Mouse (Mus musculus): ENCODE measurements around the gene Rhog. TPM values are rescaled to one million over a fixed set of nuclear protein-coding genes. Genes with fewer than 3 reads are reported as not detected.

The Rhog gene
- polyA plus RNA-seq, 1 experiment, result 62.6 TPM

- H3K36me3 ChIP-seq (ENCODE audit: control insufficient read depth, insufficient read depth), result no peaks in the 10 kb centered on the region
- H3K79me2 ChIP-seq (ENCODE audit: control insufficient read depth, insufficient read depth), result peaks cover 58% of the 10 kb centered on the region
- TF ChIP-seq POLR2A (IDR thresholded peaks at IDR 0.05; ENCODE audit: insufficient read length, low read depth), result no peak
- TF ChIP-seq TCF3 (IDR thresholded peaks at IDR 0.05; ENCODE audit: insufficient read length, low read depth), result no peak
- TF ChIP-seq CEBPB (IDR thresholded peaks at IDR 0.05; ENCODE audit: insufficient read depth, poor library complexity, severe bottlenecking), result no peak
- no peak for TF ChIP-seq USF1 (IDR thresholded peaks at IDR 0.05; ENCODE audit: low read depth)
- TF ChIP-seq POLR2AphosphoS2 (IDR thresholded peaks at IDR 0.05; ENCODE audit: insufficient read length, low read depth), result no peak
- no peak for TF ChIP-seq MAX (IDR thresholded peaks at IDR 0.05; ENCODE audit: low read depth)
- TF ChIP-seq TCF12 (IDR thresholded peaks at IDR 0.05; ENCODE audit: insufficient read depth, poor library complexity, severe bottlenecking), result no peak
- TF ChIP-seq REST (IDR thresholded peaks at IDR 0.05; ENCODE audit: insufficient read depth, insufficient read length), result no peak
- TF ChIP-seq E2F4 (IDR thresholded peaks at IDR 0.05; ENCODE audit: insufficient read depth), result no peak
- no peak for TF ChIP-seq MYOG (IDR thresholded peaks at IDR 0.05; ENCODE audit: control insufficient read depth in 1 of 3, insufficient read depth in 1 of 3, insufficient read length in 2 of 3, low read depth in 2 of 3)
- no peak for TF ChIP-seq SRF (IDR thresholded peaks at IDR 0.05; ENCODE audit: control insufficient read depth, insufficient read length, low read depth)
- no peak for TF ChIP-seq MYOD1 (IDR thresholded peaks at IDR 0.05; ENCODE audit: control insufficient read depth in 1 of 3, insufficient read length in 2 of 3, low read depth in 2 of 3)
- H3ac ChIP-seq (ENCODE audit: control insufficient read depth, insufficient read length), result peak overlapping the region; percentile 60
- H3K27me3 ChIP-seq (ENCODE audit: control insufficient read depth, insufficient read depth, insufficient read length), result no peaks in the 10 kb centered on the region
- H3K4me3 ChIP-seq, result peak overlapping the region; percentile 79
- H3K4me2 ChIP-seq (ENCODE audit: low read depth), result peak overlapping the region; percentile 90
These were observed 7.0 kb downstream of the Rhog start for GRCm38 (mm10) chr7:102248691-102249404.

- H3K79me2 ChIP-seq (ENCODE audit: control insufficient read depth, insufficient read depth), result peaks cover 70% of the 10 kb centered on the region
- H3K36me3 ChIP-seq (ENCODE audit: control insufficient read depth, insufficient read depth), result no peaks in the 10 kb centered on the region
- H3K4me2 ChIP-seq (ENCODE audit: low read depth), result peak overlapping the region; percentile 90
- H3K4me3 ChIP-seq, result peak overlapping the region; percentile 79
- no peak overlapping the region for H3ac ChIP-seq (ENCODE audit: control insufficient read depth, insufficient read length)
- no peak for TF ChIP-seq POLR2AphosphoS2 (IDR thresholded peaks at IDR 0.05; ENCODE audit: insufficient read length, low read depth)
- no peak for TF ChIP-seq MAX (IDR thresholded peaks at IDR 0.05; ENCODE audit: low read depth)
- TF ChIP-seq CEBPB (IDR thresholded peaks at IDR 0.05; ENCODE audit: insufficient read depth, poor library complexity, severe bottlenecking), result no peak
- no peak for TF ChIP-seq USF1 (IDR thresholded peaks at IDR 0.05; ENCODE audit: low read depth)
- no peak for TF ChIP-seq SRF (IDR thresholded peaks at IDR 0.05; ENCODE audit: control insufficient read depth, insufficient read length, low read depth)
- no peak for TF ChIP-seq MYOD1 (IDR thresholded peaks at IDR 0.05; ENCODE audit: control insufficient read depth in 1 of 3, insufficient read length in 2 of 3, low read depth in 2 of 3)
- no peak for TF ChIP-seq E2F4 (IDR thresholded peaks at IDR 0.05; ENCODE audit: insufficient read depth)
- no peak for TF ChIP-seq MYOG (IDR thresholded peaks at IDR 0.05; ENCODE audit: control insufficient read depth in 1 of 3, insufficient read depth in 1 of 3, insufficient read length in 2 of 3, low read depth in 2 of 3)
- no peak for TF ChIP-seq POLR2A (IDR thresholded peaks at IDR 0.05; ENCODE audit: insufficient read length, low read depth)
- no peak for TF ChIP-seq TCF3 (IDR thresholded peaks at IDR 0.05; ENCODE audit: insufficient read length, low read depth)
- H3K27me3 ChIP-seq (ENCODE audit: control insufficient read depth, insufficient read depth, insufficient read length), result no peaks in the 10 kb centered on the region
These were observed 8.7 kb downstream of the Rhog start for GRCm38 (mm10) chr7:102246956-102247797.

- H3ac ChIP-seq (ENCODE audit: control insufficient read depth, insufficient read length), result no peak overlapping the region
- peak overlapping the region; percentile 26 for H3K4me2 ChIP-seq (ENCODE audit: low read depth)
- no peak overlapping the region for H3K4me3 ChIP-seq
- no peak for TF ChIP-seq E2F4 (IDR thresholded peaks at IDR 0.05; ENCODE audit: insufficient read depth)
- TF ChIP-seq POLR2AphosphoS2 (IDR thresholded peaks at IDR 0.05; ENCODE audit: insufficient read length, low read depth), result no peak
- TF ChIP-seq MAX (IDR thresholded peaks at IDR 0.05; ENCODE audit: low read depth), result no peak
- TF ChIP-seq POLR2A (IDR thresholded peaks at IDR 0.05; ENCODE audit: insufficient read length, low read depth), result no peak
- no peak for TF ChIP-seq TCF3 (IDR thresholded peaks at IDR 0.05; ENCODE audit: insufficient read length, low read depth)
- no peak for TF ChIP-seq TCF12 (IDR thresholded peaks at IDR 0.05; ENCODE audit: insufficient read depth, poor library complexity, severe bottlenecking)
- TF ChIP-seq USF1 (IDR thresholded peaks at IDR 0.05; ENCODE audit: low read depth), result no peak
- no peak for TF ChIP-seq MYOG (IDR thresholded peaks at IDR 0.05; ENCODE audit: control insufficient read depth in 1 of 3, insufficient read depth in 1 of 3, insufficient read length in 2 of 3, low read depth in 2 of 3)
- TF ChIP-seq SRF (IDR thresholded peaks at IDR 0.05; ENCODE audit: control insufficient read depth, insufficient read length, low read depth), result no peak
- no peak for TF ChIP-seq MYOD1 (IDR thresholded peaks at IDR 0.05; ENCODE audit: control insufficient read depth in 1 of 3, insufficient read length in 2 of 3, low read depth in 2 of 3)
- H3K79me2 ChIP-seq (ENCODE audit: control insufficient read depth, insufficient read depth), result peaks cover 79% of the 10 kb centered on the region
- no peaks in the 10 kb centered on the region for H3K36me3 ChIP-seq (ENCODE audit: control insufficient read depth, insufficient read depth)
- no peaks in the 10 kb centered on the region for H3K27me3 ChIP-seq (ENCODE audit: control insufficient read depth, insufficient read depth, insufficient read length)
These were observed 9.6 kb downstream of the Rhog start for GRCm38 (mm10) chr7:102246265-102246664.

GRCm38 (mm10) chr7:102245775-102246174 is 10.1 kb downstream of the Rhog start:
- peaks cover 1% of the 10 kb centered on the region for H3K36me3 ChIP-seq (ENCODE audit: control insufficient read depth, insufficient read depth)
- no peaks in the 10 kb centered on the region for H3K27me3 ChIP-seq (ENCODE audit: control insufficient read depth, insufficient read depth, insufficient read length)
- peaks cover 81% of the 10 kb centered on the region for H3K79me2 ChIP-seq (ENCODE audit: control insufficient read depth, insufficient read depth)
- H3ac ChIP-seq (ENCODE audit: control insufficient read depth, insufficient read length), result no peak overlapping the region
- TF ChIP-seq MYOD1 (IDR thresholded peaks at IDR 0.05; ENCODE audit: control insufficient read depth in 1 of 3, insufficient read length in 2 of 3, low read depth in 2 of 3), result no peak
- no peak for TF ChIP-seq CEBPB (IDR thresholded peaks at IDR 0.05; ENCODE audit: insufficient read depth, poor library complexity, severe bottlenecking)
- no peak for TF ChIP-seq REST (IDR thresholded peaks at IDR 0.05; ENCODE audit: insufficient read depth, insufficient read length)
- TF ChIP-seq E2F4 (IDR thresholded peaks at IDR 0.05; ENCODE audit: insufficient read depth), result no peak
- H3K4me3 ChIP-seq, result no peak overlapping the region
- peak overlapping the region; percentile 26 for H3K4me2 ChIP-seq (ENCODE audit: low read depth)

Data from myocyte (in vitro differentiated cells).